Mouse (Mus musculus) olfactory bulb, adult 2 months (tissue): ENCODE data around the gene Pan3.

Source experiments
- CTCF ChIP-seq: fragments of 200-500 bp; IDR thresholded peaks from 2 replicates; pipeline ENCODE4 v1.5.1; 2012; ENCODE audit warnings: low read depth, mild to moderate bottlenecking, low read length, moderate library complexity; ENCODE audit not compliant: insufficient read depth
- POLR2A ChIP-seq: fragments of 200-500 bp; IDR thresholded peaks from 2 replicates; pipeline ENCODE4 v1.6.1; 2012; ENCODE audit warnings: mild to moderate bottlenecking, low read depth, low read length, moderate library complexity; ENCODE audit not compliant: insufficient read depth

DNA sequence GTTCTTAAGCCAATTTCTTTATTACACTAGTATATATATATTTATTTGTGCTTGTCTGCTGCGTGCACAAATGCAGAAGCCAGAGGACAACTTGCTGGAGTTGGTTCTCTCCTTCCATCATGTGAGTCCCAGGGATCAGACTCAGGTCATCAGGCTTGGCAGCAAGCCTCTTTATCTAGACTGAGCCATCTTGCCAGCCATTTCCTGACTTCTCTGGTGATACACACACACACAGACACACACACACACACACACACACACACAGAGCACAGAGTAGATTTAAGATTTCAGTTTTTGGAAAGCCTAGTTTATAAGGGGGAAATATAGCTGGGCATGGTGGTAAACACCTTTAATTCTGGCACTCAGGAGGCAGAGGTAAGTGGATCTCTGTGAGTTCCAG lies 155.1 kb downstream of the Pan3 start:
- no peak for TF ChIP-seq POLR2A
- TF ChIP-seq CTCF: no peak
